Mouse (Mus musculus) heart, adult 2 months (tissue): ENCODE measurements around the gene Bloc1s3.

Source experiments
- CTCF ChIP-seq: fragments of 200-600 bp; IDR thresholded peaks from 2 replicates; pipeline ENCODE4 v1.8.1; 2022; ENCODE audit warnings: antibody characterized with exemption, mild to moderate bottlenecking, moderate library complexity
- EP300 ChIP-seq: fragments of 200-500 bp; IDR thresholded peaks from 2 replicates; pipeline ENCODE4 v1.6.1; 2011; ENCODE audit warnings: low read depth, low read length, control low read depth; ENCODE audit not compliant: insufficient read depth
- POLR2A ChIP-seq: fragments of 200-500 bp; IDR thresholded peaks from 2 replicates; pipeline ENCODE4 v1.6.1; 2011; ENCODE audit warnings: mild to moderate bottlenecking, low read depth, low read length, control low read depth; ENCODE audit not compliant: insufficient read depth

DNA sequence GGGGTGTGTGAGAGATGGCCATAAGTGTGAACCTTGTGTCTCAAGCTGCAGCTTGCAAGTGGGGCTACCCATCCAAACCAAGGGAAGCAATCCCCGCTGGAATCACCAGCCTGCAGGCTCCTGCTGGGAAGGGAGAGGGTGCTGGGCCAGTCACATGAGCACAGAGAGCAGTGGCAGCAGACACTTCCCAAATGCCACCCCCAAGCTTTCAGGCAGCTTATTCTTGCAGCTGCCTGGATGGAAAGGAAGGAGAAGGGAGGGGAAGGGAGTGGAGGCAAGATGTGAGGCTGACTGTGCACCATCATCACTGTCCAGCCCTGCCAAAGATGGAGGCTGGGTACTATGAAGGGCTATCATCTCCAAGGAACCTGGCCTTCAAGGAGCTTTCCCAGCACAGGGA, 46.0 kb upstream of the Bloc1s3 start:
- no peak for TF ChIP-seq EP300
- no peak for TF ChIP-seq POLR2A
- no peak for TF ChIP-seq CTCF
